Mouse (Mus musculus) spleen, adult 2 months (tissue): ENCODE measurements around the gene Polr3b. TPM values are rescaled to one million over a fixed set of nuclear protein-coding genes. Genes with fewer than 3 reads are reported as not detected.

Source experiments
- DNase-seq, 2 experiments: peaks; one replicate each; pipeline versions ENCODE4 v3.0.0 to v3.0.0-alpha.2; 2012 to 2021; ENCODE audit warnings: low spot score in 2 of 2, low read depth in 1 of 2
- H3K27ac ChIP-seq: fragments of 200-500 bp; 2 replicates; pipeline ENCODE4 v1.5.1; 2012; ENCODE audit warnings: low read length, inconsistent platforms; ENCODE audit not compliant: insufficient read depth
- H3K27me3 ChIP-seq: fragments of 200-500 bp; 2 replicates; pipeline ENCODE4 v1.6.1; 2012; ENCODE audit warnings: mild to moderate bottlenecking, moderate library complexity, low read length, inconsistent platforms; ENCODE audit not compliant: control insufficient read depth, insufficient read depth
- H3K36me3 ChIP-seq: fragments of 200-500 bp; 2 replicates; pipeline ENCODE4 v1.6.1; 2012; ENCODE audit warnings: mild to moderate bottlenecking, low read length, inconsistent platforms; ENCODE audit not compliant: control insufficient read depth, insufficient read depth
- H3K4me1 ChIP-seq: fragments of 200-500 bp; 2 replicates; pipeline ENCODE4 v1.6.1; 2011; ENCODE audit warnings: inconsistent platforms; ENCODE audit not compliant: control insufficient read depth, insufficient read depth, insufficient read length
- H3K4me3 ChIP-seq: fragments of 200-500 bp; 2 replicates; pipeline ENCODE4 v1.5.1; 2011; ENCODE audit warnings: mild to moderate bottlenecking, inconsistent platforms; ENCODE audit not compliant: insufficient read depth, insufficient read length; ENCODE audit errors: extremely low read depth
- CTCF ChIP-seq: fragments of 200-500 bp; IDR thresholded peaks from 2 replicates; pipeline ENCODE4 v1.5.1; 2011; ENCODE audit warnings: mild to moderate bottlenecking, inconsistent platforms; ENCODE audit not compliant: insufficient read depth, insufficient read length, insufficient replicate concordance; ENCODE audit errors: extremely low read depth
- POLR2A ChIP-seq: fragments of 200-500 bp; IDR thresholded peaks from 2 replicates; pipeline ENCODE4 v1.6.1; 2011; ENCODE audit warnings: low read depth, low read length, inconsistent platforms
- WGBS: fragments of 180-500 bp; shearing (Covaris S2); methylation state at CpG from one replicate; pipeline ENCODE4 v1.1.7; 2018; 5-methylcytosine and 5-hydroxymethylcytosine counted together
- polyA plus RNA-seq: library from polyadenylated mRNA; depleted of rRNA; stranded (reverse); fragments of >200 nt; gene quantifications from 2 replicates; pipeline ENCODE4 v1.2.3, GENCODE M21; 2012

The Polr3b gene
- polyA plus RNA-seq, 1 experiment = 4.8 TPM

DNA sequence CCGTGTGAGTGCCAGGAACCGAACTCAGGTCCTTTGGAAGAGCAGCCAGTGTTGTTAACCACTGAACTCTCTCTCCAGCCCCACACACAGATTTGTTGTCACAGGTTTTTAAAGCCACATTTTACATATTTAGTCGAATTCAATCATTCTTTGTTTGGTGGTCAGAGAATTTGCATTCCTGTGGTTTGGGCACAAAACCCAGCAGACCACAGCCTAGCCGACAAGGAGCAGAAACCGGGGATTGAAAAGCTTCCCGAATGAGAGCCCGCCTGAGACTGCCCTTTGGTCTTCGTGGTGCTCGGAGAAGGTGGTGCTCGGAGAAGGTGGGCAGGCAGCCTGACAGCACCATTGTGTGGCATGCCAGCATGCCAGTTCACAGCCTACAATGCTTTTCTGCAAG lies 91.0 kb downstream of the Polr3b start:
- WGBS = 82% methylated on average over 10 of the region's 10 CpGs
- Histone ChIP-seq H3K27ac (no peak overlapping the region), H3K36me3 (peaks cover 29% of the 10 kb centered on the region), H3K4me3 (no peak overlapping the region), H3K27me3 (no peaks in the 10 kb centered on the region), H3K4me1 (no peaks in the 10 kb centered on the region)
- no peak for TF ChIP-seq CTCF
- TF ChIP-seq POLR2A = no peak
- DNase-seq = no peak

DNA sequence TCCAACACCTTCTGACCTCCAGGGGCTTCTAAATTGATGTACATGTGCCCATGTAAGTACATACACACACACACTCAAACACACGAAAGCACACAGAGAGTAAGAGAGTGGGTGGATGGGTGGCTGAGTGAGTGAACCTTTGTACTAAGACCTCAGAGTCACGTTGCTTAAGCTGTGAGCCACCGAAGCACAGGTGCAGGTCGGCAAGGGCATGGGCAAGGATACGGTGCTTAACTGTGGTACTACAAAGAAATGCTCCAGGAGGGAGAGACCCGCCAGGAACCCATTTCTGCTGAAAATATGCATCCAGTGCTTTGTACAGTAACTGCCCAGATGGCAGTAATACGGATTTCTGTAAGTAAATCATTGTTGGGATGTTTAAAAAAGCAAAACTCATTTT lies 93.5 kb downstream of the Polr3b start:
- H3K36me3 ChIP-seq = peaks cover 38% of the 10 kb centered on the region

DNA sequence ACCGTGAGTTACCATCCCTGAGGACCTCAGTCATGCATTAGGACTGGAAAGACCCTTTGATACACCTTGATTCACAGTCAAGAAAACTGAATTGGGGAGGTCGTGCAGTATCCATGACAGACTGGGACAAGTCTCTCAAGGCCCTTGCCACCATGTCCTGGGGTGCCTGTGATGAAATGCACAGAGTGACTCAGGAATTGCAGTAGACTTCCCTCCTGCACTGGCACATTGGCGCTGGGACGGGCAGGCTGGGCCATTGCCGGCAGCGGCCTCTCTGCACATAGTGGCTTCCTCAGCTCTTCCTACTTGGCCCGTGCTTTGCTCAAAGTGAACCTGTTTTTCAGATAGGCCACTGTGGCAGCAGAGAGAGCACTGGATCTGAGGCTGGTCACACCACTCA lies 94.5 kb downstream of the Polr3b start:
- no peaks in the 10 kb centered on the region for H3K27me3 ChIP-seq
- DNase-seq = no peak
- peaks cover 42% of the 10 kb centered on the region for H3K36me3 ChIP-seq
- H3K4me1 ChIP-seq = no peaks in the 10 kb centered on the region
- no peak overlapping the region for H3K4me3 ChIP-seq
- no peak for TF ChIP-seq POLR2A
- TF ChIP-seq CTCF = no peak
- no peak overlapping the region for H3K27ac ChIP-seq
- 91% methylated on average over 7 of the region's 7 CpGs for WGBS

More for the DNA sequence above, 93.5 kb downstream of the Polr3b start:
- 94% methylated on average over 7 of the region's 7 CpGs for WGBS
- H3K4me1 ChIP-seq = no peaks in the 10 kb centered on the region
- H3K4me3 ChIP-seq = no peak overlapping the region
- TF ChIP-seq CTCF (no peak), POLR2A (no peak)
- no peak overlapping the region for H3K27ac ChIP-seq
- no peaks in the 10 kb centered on the region for H3K27me3 ChIP-seq
- no peak for DNase-seq

DNA sequence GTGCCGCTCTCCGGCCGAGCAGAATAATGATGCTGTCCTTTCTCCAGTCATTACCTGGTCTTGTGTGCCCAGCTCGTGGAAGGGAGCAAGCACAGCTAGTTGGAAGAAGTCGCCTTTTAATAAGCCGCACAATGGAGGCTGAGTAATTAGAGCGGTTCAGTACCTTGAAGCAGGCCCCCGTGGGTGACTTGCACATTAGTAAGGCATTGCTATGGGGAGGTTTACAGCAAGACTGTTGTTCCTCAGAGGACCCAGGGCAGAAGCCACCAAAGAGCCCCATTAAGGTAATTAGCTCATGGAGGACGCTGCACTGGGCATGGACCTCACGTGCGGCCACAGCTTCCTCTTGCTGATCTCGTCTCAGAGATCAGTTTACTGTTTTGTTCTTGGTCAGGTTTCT lies 100.6 kb downstream of the Polr3b start:
- WGBS = 92% methylated on average over 12 of the region's 12 CpGs
- Histone ChIP-seq H3K27me3 (no peaks in the 10 kb centered on the region), H3K36me3 (peaks cover 36% of the 10 kb centered on the region), H3K4me3 (no peak overlapping the region), H3K27ac (no peak overlapping the region), H3K4me1 (no peaks in the 10 kb centered on the region)
- no peak for DNase-seq
- no peak for TF ChIP-seq POLR2A
- TF ChIP-seq CTCF = no peak

DNA sequence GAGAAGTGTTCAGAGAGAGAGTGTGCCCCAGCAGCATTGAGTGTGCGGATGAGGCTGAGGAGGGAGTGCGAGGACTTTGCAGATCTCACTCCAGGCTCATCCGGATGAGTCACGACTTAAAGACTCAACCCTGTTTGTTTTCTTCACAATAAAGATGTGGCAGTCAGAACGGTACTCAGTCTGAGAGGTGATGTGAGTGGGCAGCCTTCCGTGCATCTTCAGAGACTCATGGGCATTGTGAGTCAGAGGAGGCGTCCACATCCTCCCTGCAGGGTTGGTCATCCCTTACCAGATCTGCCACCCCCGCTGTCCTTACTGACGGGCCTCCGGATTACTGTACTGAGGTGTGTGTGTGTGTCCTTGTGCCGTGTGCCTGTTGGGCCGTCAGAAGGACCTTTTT lies 104.9 kb downstream of the Polr3b start:
- no peaks in the 10 kb centered on the region for H3K4me1 ChIP-seq
- peaks cover 12% of the 10 kb centered on the region for H3K36me3 ChIP-seq
- DNase-seq = no peak
- no peak overlapping the region for H3K27ac ChIP-seq
- TF ChIP-seq POLR2A = no peak
- TF ChIP-seq CTCF = no peak
- no peak overlapping the region for H3K4me3 ChIP-seq
- whole genome bisulfite sequencing = 93% methylated on average over 12 of the region's 12 CpGs
- H3K27me3 ChIP-seq = no peaks in the 10 kb centered on the region

DNA sequence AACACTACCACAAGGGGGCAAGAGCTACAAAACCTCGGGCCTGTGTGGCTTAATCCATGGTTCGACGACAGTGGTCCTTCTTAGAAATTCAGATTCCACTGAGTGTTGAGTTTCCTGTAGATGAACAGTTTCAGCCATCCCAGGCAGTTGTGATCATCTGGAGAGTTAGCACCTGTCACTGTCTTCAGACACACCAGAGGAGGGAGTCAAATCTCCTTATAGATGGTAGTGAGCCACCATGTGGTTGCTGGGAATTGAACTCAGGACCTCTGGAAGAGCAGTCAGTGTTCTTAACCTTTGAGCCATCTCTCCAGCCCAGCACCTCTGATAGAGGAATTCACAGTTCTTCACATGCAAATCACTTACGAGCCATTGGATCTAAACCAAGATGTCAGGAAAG lies 105.7 kb downstream of the Polr3b start:
- H3K27me3 ChIP-seq = no peaks in the 10 kb centered on the region
- TF ChIP-seq CTCF = no peak
- no peak for TF ChIP-seq POLR2A
- H3K27ac ChIP-seq = no peak overlapping the region
- no peak for DNase-seq
- H3K36me3 ChIP-seq = peaks cover 10% of the 10 kb centered on the region
- WGBS = 82% methylated on average over 4 of the region's 4 CpGs
- no peak overlapping the region for H3K4me3 ChIP-seq
- no peaks in the 10 kb centered on the region for H3K4me1 ChIP-seq

DNA sequence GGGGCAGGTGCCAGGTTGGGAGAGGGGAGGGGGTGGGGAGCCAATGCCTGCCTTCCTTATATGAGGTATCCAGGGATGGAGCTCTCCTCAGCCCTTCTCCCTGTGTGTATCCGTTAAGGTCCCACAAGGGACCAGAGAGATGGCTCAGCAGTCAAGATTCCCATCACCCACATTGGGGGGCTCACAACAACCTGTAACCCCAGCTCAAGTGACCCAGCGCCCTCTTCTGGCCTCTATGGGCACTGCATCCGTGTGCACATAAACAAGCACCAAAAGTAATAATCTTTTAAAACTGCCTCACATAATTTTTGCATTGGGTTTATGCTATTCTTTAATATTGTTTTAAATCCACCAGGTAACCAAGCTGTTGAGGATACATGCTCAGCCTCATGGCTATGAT lies 108.0 kb downstream of the Polr3b start:
- Histone ChIP-seq H3K36me3 (peaks cover 5% of the 10 kb centered on the region), H3K27ac (no peak overlapping the region), H3K4me1 (no peaks in the 10 kb centered on the region), H3K4me3 (no peak overlapping the region), H3K27me3 (no peaks in the 10 kb centered on the region)
- WGBS = 88% methylated on average over 3 of the region's 3 CpGs
- DNase-seq = no peak
- no peak for TF ChIP-seq CTCF
- no peak for TF ChIP-seq POLR2A
